Mouse (Mus musculus): ENCODE results near the gene Gucy1b2.

- TF ChIP-seq GATA1 (IDR thresholded peaks at IDR 0.05; ENCODE audit: low read length) (no peak), TAL1 (IDR thresholded peaks at IDR 0.05; ENCODE audit: low read length) (no peak)
Measured at GRCm38 (mm10) chr14:62468753-62469125, 12.7 kb upstream of the Gucy1b2 start.

Data from erythroblast, embryonic 14.5 days (primary cell).